Comparison of ENCODE assay signal across 10 mouse cellular contexts in the genomic region with DNA sequence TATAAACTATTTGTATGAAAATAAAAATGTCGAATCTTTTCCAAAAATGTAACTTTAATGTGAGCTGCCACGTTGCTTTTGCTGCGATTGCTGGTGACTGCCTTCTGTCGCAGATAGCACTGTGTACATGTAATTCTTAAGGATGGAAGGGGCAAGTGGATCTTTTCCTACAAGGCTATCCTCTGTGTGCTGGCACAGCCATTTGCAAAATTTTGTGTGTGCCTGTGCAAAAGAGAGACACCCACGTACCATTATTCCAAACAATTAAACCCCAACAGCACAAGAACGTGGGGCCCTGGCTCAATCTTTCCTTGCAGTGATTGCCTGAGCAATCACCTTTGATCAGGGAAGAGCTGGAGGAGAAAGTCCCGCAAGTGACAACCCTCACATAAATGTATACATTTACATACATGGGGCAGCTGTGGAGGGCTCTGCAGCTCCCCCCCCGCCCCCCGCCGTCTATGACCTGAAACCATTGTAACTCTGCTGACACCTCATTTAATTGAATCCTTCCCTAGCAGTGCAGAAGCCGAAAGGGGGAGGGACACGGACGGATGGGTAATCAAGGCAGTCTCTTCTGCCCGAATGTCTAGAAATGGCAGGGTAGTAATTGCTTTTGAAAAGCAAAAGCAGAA.
DNase-seq lines count a peak whose midpoint lies in the region; ATAC-seq lines count a peak whose summit lies in the region.
"Had no signal": no experiment of that assay in that cellular context is flagged by ENCODE, and none has a peak within 500 bp of the region (broad histone marks: within the 10 kb centered on the region; RNA-seq: fewer than 3 reads in every experiment).

No protein-coding gene starts in this region.

- H3K9me3 ChIP-seq in kidney, embryonic 16.5 days (ENCODE audit: low read length), result no peaks in the 10 kb centered on the region
- no peaks in the 10 kb centered on the region for H3K9me3 ChIP-seq in embryonic facial prominence, embryonic 10.5 days
- H3K9me3 ChIP-seq in hindbrain, embryonic 16.5 days (ENCODE audit: control insufficient read depth, low read length), result no peaks in the 10 kb centered on the region
- H3K9me3 ChIP-seq in neural tube, embryonic 12.5 days, result no peaks in the 10 kb centered on the region

- no peak overlapping the region for H3K9ac ChIP-seq in kidney, embryonic 16.5 days (replicated peaks; ENCODE audit: low read length)
- H3K9ac ChIP-seq in hindbrain, embryonic 16.5 days (ENCODE audit: low read depth, low read length), result peak overlapping the region; percentile 52
- peak overlapping the region; percentile 51; the same call in 1 of the 2 replicates for H3K9ac ChIP-seq in neural tube, embryonic 12.5 days

- 17% methylated on average over 14 of the region's 14 CpGs for WGBS in kidney, embryonic 16.5 days
- WGBS in embryonic facial prominence, embryonic 10.5 days, result 24% methylated on average over 14 of the region's 14 CpGs
- 10% methylated on average over 14 of the region's 14 CpGs for WGBS in hindbrain, embryonic 16.5 days
- WGBS in neural tube, embryonic 12.5 days, result 11% methylated on average over 14 of the region's 14 CpGs

- peaks cover 12% of the 10 kb centered on the region; the same call in 1 of the 2 replicates for H3K4me1 ChIP-seq in kidney, embryonic 16.5 days (ENCODE audit: insufficient read depth, low read length)
- H3K4me1 ChIP-seq in embryonic facial prominence, embryonic 10.5 days, result peaks cover 25% of the 10 kb centered on the region
- H3K4me1 ChIP-seq in hindbrain, embryonic 16.5 days (ENCODE audit: control insufficient read depth, insufficient read depth, low read depth, low read length), result peaks cover 7% of the 10 kb centered on the region
- H3K4me1 ChIP-seq in neural tube, embryonic 12.5 days, result peaks cover 26% of the 10 kb centered on the region

- no peak overlapping the region for H3K27ac ChIP-seq in kidney, embryonic 16.5 days (ENCODE audit: low read length)
- H3K27ac ChIP-seq in embryonic facial prominence, embryonic 10.5 days (replicated peaks), result peak overlapping the region; percentile 76
- peak overlapping the region; percentile 91 for H3K27ac ChIP-seq in hindbrain, embryonic 16.5 days (ENCODE audit: low read depth, low read length)
- H3K27ac ChIP-seq in neural tube, embryonic 12.5 days, result peak overlapping the region; percentile 86

- no peaks in the 10 kb centered on the region for H3K36me3 ChIP-seq in kidney, embryonic 16.5 days (ENCODE audit: insufficient read depth, low read length)
- H3K36me3 ChIP-seq in embryonic facial prominence, embryonic 10.5 days (replicated peaks), result no peaks in the 10 kb centered on the region
- H3K36me3 ChIP-seq in hindbrain, embryonic 16.5 days (ENCODE audit: control insufficient read depth, insufficient read depth, low read length), result no peaks in the 10 kb centered on the region
- H3K36me3 ChIP-seq in neural tube, embryonic 12.5 days, result no peaks in the 10 kb centered on the region
- H3K36me3 ChIP-seq: G1E had no signal

- no peak for ATAC-seq in kidney, embryonic 16.5 days (ENCODE audit: low FRiP score, low TSS enrichment)
- peak; percentile 29; the same call in 1 of the 2 replicates for ATAC-seq in hindbrain, embryonic 16.5 days
- ATAC-seq in neural tube, embryonic 12.5 days (ENCODE audit: low FRiP score, low read depth), result peak; percentile 65
- no peak for ATAC-seq in activated CD4-positive, CD25-positive, alpha-beta regulatory T cell, adult 4 months

- no peak for DNase-seq in kidney, postnatal 10 days
- peak; percentile 40 for DNase-seq in embryonic facial prominence, embryonic 10.5 days (ENCODE audit: low spot score)
- DNase-seq in adrenal gland, postnatal 14 days, result no peak
- no peak for DNase-seq in right cerebral cortex, postnatal 14 days
- DNase-seq: heart, postnatal 14 days had no signal

- H3K4me3 ChIP-seq in kidney, embryonic 16.5 days (ENCODE audit: low read length), result peak overlapping the region; percentile 38
- peak overlapping the region; percentile 51 for H3K4me3 ChIP-seq in embryonic facial prominence, embryonic 10.5 days
- peak overlapping the region; percentile 2; the same call in 1 of the 2 replicates for H3K4me3 ChIP-seq in hindbrain, embryonic 16.5 days (ENCODE audit: low read length)
- H3K4me3 ChIP-seq in neural tube, embryonic 12.5 days, result no peak overlapping the region

- peak overlapping the region; percentile 57 for H3K4me2 ChIP-seq in kidney, embryonic 16.5 days (replicated peaks; ENCODE audit: low read depth, low read length)
- H3K4me2 ChIP-seq in hindbrain, embryonic 16.5 days (ENCODE audit: low read length), result peak overlapping the region; percentile 49
- H3K4me2 ChIP-seq in neural tube, embryonic 12.5 days (replicated peaks), result peak overlapping the region; percentile 58

- no peaks in the 10 kb centered on the region for H3K27me3 ChIP-seq in kidney, embryonic 16.5 days (ENCODE audit: insufficient read depth, low read length)
- H3K27me3 ChIP-seq in embryonic facial prominence, embryonic 10.5 days (replicated peaks; ENCODE audit: low read depth, poor library complexity, severe bottlenecking), result peaks cover 11% of the 10 kb centered on the region; the same call in 1 of the 2 replicates
- H3K27me3 ChIP-seq in hindbrain, embryonic 16.5 days (replicated peaks; ENCODE audit: control insufficient read depth, insufficient read depth, low read length), result no peaks in the 10 kb centered on the region
- no peaks in the 10 kb centered on the region for H3K27me3 ChIP-seq in neural tube, embryonic 12.5 days (replicated peaks)

Comparison
In these comparisons a context has a peak if more than half of its experiments do, and no peak if none do; other contexts are left out.
1. ATAC-seq: peak in hindbrain, embryonic 16.5 days (single experiment) and neural tube, embryonic 12.5 days (single experiment); none in kidney, embryonic 16.5 days (single experiment) and activated CD4-positive, CD25-positive, alpha-beta regulatory T cell, adult 4 months (single experiment).
2. Peak in every context shown above with its lines, with median percentiles within 50 percentile points of each other: H3K4me2 ChIP-seq.